Mouse (Mus musculus) embryonic fibroblast, embryonic 13.5 days (primary cell): ENCODE results near the gene Echdc3.

ENCODE experiments used
- CTCF ChIP-seq: IDR thresholded peaks from 2 replicates; pipeline ENCODE4 v1.5.1; 2011; ENCODE audit warnings: mild to moderate bottlenecking, control low read depth, low read length, moderate library complexity, borderline replicate concordance; ENCODE audit not compliant: insufficient read depth
- POLR2A ChIP-seq: IDR thresholded peaks from 2 replicates; pipeline ENCODE4 v1.6.1; 2011; ENCODE audit warnings: low read depth, mild to moderate bottlenecking, control low read depth, low read length, moderate library complexity

DNA sequence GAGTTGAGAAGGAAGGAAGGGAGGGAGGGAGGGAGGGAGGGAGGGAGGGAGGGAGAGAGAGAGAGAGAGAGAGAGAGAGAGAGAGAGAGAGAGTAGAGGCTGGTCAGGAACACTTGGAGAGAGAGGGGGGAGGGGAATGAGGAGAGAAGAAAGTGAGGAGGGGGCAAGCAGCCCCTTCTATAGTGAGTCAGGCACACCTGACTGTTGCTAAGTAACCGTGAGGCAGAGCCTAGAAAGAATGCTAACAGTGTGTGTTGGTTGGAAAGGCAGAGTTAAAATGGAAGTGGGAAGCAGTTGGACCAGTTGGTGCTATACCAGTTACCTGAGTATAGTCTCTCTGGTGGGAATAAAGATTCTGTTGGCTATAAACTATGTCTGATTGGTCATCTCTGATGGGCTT is 27.2 kb upstream of the Echdc3 start:
- TF ChIP-seq POLR2A (no peak), CTCF (no peak)
